Mouse (Mus musculus) urinary bladder, adult 2 months (tissue): ENCODE results near the gene Morc2a. TPM values are rescaled to one million over a fixed set of nuclear protein-coding genes. Genes with fewer than 3 reads are reported as not detected.
A peak's percentile ranks its signal among the peaks of the same experiment; 100 is the strongest.
"Not testable (repeated sequence)": the region's sequence is repeated elsewhere in the genome, so short reads cannot be mapped to it uniquely, and the experiment has no call there.

ENCODE experiments used
- DNase-seq: peaks from one replicate; pipeline ENCODE4 v3.0.0; 2022; ENCODE audit warnings: low spot score
- polyA plus RNA-seq: library from polyadenylated mRNA; depleted of rRNA; stranded (reverse); fragments of >200 nt; gene quantifications from 2 replicates; pipeline ENCODE4 v1.2.3, GENCODE M21; 2012; rRNA removed

Gene Morc2a
- polyA plus RNA-seq = 16.2 and 20.3 TPM in 2 replicates

- peak; percentile 94 for DNase-seq
Measured at GRCm38 (mm10) chr11:3648964-3649841, at the start of gene Morc2a. Morc2a (plus strand) TSS chr11:3649191.

- not testable (repeated sequence) for DNase-seq
Measured at GRCm38 (mm10) chr11:3601966-3602365, 47.0 kb upstream of the Morc2a start.

- not testable (repeated sequence) for DNase-seq
Measured at GRCm38 (mm10) chr11:3602687-3603086, 46.3 kb upstream of the Morc2a start.

- DNase-seq = no peak
Measured at GRCm38 (mm10) chr11:3606456-3606855, 42.5 kb upstream of the Morc2a start.

- DNase-seq = no peak
Measured at GRCm38 (mm10) chr11:3615576-3615975, 33.4 kb upstream of the Morc2a start.

- no peak for DNase-seq
Measured at GRCm38 (mm10) chr11:3622826-3623225, 26.2 kb upstream of the Morc2a start.

- DNase-seq = no peak
Measured at GRCm38 (mm10) chr11:3624391-3625027, 24.5 kb upstream of the Morc2a start.

- DNase-seq = no peak
Measured at GRCm38 (mm10) chr11:3628999-3629491, 19.9 kb upstream of the Morc2a start.

- DNase-seq = not testable (repeated sequence)
Measured at GRCm38 (mm10) chr11:3633269-3633668, 15.7 kb upstream of the Morc2a start.

- DNase-seq = no peak
Measured at GRCm38 (mm10) chr11:3647688-3648087, 1.3 kb upstream of the Morc2a start.

- DNase-seq = peak; percentile 56
Measured at GRCm38 (mm10) chr11:3648305-3648963, 557 bp upstream of the Morc2a start.

- no peak for DNase-seq
Measured at GRCm38 (mm10) chr11:3650141-3650540, 1.1 kb downstream of the Morc2a start.

GRCm38 (mm10) chr11:3661964-3662363 is 13.0 kb downstream of the Morc2a start:
- no peak for DNase-seq

- no peak for DNase-seq
Measured at GRCm38 (mm10) chr11:3667506-3667905, 18.5 kb downstream of the Morc2a start.

GRCm38 (mm10) chr11:3668768-3669167 is 19.8 kb downstream of the Morc2a start:
- DNase-seq = no peak

GRCm38 (mm10) chr11:3669849-3670248 is 20.9 kb downstream of the Morc2a start:
- no peak for DNase-seq

GRCm38 (mm10) chr11:3671000-3671628 is 22.1 kb downstream of the Morc2a start:
- DNase-seq = no peak

GRCm38 (mm10) chr11:3674545-3674944 is 25.6 kb downstream of the Morc2a start:
- no peak for DNase-seq

GRCm38 (mm10) chr11:3676423-3676822 is 27.4 kb downstream of the Morc2a start:
- no peak for DNase-seq

- no peak for DNase-seq
Measured at GRCm38 (mm10) chr11:3677204-3677603, 28.2 kb downstream of the Morc2a start.

GRCm38 (mm10) chr11:3679771-3680170 is 30.8 kb downstream of the Morc2a start:
- DNase-seq = no peak

- no peak for DNase-seq
Measured at GRCm38 (mm10) chr11:3683696-3684095, 34.7 kb downstream of the Morc2a start.
